Mouse (Mus musculus): ENCODE data around the gene Elf5. TPM values are rescaled to one million over a fixed set of nuclear protein-coding genes. Genes with fewer than 3 reads are reported as not detected.
A peak's percentile ranks its signal among the peaks of the same experiment; 100 is the strongest.

Gene Elf5
- total RNA-seq, 1 experiment from 2014 or later = not detected

DNA sequence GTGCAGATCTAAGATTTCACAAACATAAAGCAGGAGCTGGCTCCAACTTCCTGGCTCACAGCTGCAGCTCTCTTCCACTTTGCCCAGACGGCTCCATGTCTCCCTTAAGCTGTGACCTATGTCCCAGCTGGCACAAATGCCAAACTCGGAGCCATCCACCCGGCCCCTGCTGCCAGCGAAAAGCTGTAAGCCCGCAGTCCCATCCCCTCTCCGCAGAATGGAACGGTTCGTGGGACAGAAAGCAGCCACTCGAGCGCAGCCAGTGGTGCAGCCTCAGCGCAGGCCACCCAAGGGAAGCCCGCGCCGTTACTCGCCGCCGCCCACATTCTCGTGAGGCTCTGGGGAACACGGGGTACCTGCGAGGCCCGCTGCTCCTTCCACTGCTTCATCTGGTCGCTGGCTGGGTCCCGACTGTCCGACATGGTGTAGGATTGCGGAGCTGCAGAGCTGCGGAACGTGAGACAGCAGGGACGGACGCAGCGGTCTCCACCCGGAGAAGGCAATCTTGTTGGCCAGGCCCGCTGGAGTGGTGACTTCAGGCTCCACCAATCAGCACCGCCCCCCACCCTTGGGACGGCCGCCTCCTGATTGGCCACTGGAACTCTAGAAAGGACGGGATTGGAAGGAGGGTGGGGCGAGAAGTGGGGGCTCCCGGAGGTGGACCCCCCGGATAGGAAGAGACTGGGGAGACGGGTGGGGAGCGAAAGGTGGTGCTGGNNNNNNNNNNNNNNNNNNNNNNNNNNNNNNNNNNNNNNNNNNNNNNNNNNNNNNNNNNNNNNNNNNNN lies 73.3 kb downstream of the Elf5 start, which contains the start of gene Cat:
TSS of gene Cat (minus strand) at position 544 of the 785 bp plus-strand sequence.
- peak; percentile 95 to 96 for ATAC-seq (replicated peaks in 1 of 2; ENCODE audit: insufficient read depth in 1 of 2, low FRiP score in 2 of 2, low TSS enrichment in 1 of 2, low read depth in 1 of 2, poor library complexity in 2 of 2, severe bottlenecking in 2 of 2)

DNA sequence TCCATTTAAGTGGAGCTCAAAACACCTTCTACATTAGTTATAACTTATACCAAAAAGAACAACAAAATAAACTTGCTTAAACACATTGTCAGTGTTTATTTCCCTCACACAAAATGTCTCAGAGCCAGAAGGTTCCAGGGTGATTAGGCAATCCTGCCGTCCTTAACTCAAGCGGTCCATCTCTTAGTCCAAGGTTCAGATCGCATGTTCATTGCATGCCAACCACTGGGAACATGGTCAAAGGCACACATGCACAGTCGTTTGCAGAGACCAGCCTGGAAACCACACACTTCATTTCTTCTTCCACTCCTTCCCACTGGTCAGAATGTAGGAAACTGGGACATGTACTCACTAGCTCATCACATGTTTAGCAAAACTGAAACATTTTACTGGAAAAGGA lies 81.0 kb downstream of the Elf5 start:
- ATAC-seq (replicated peaks in 1 of 2; ENCODE audit: insufficient read depth in 1 of 2, low FRiP score in 2 of 2, low TSS enrichment in 1 of 2, low read depth in 1 of 2, poor library complexity in 2 of 2, severe bottlenecking in 2 of 2) = no peak

DNA sequence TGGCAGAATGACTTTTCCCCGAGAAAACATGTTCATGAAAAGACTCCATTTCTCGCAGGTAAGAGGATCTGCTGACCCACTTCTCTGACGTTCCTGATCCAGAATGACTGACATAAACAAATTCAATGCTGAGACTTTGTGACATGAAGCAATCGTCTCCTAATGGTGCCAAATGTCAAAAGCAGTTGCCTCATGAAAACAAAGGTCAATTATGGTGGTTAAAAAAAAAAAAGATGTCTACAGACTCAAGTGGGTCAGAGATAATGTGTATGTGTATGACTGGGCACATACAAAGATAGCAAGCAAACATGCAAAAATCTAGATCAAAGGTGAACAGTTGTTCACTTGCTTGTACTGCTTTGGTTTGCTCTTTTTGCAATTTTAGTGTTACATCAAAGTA lies 82.3 kb downstream of the Elf5 start:
- no peak for ATAC-seq (replicated peaks in 1 of 2; ENCODE audit: insufficient read depth in 1 of 2, low FRiP score in 2 of 2, low TSS enrichment in 1 of 2, low read depth in 1 of 2, poor library complexity in 2 of 2, severe bottlenecking in 2 of 2)

DNA sequence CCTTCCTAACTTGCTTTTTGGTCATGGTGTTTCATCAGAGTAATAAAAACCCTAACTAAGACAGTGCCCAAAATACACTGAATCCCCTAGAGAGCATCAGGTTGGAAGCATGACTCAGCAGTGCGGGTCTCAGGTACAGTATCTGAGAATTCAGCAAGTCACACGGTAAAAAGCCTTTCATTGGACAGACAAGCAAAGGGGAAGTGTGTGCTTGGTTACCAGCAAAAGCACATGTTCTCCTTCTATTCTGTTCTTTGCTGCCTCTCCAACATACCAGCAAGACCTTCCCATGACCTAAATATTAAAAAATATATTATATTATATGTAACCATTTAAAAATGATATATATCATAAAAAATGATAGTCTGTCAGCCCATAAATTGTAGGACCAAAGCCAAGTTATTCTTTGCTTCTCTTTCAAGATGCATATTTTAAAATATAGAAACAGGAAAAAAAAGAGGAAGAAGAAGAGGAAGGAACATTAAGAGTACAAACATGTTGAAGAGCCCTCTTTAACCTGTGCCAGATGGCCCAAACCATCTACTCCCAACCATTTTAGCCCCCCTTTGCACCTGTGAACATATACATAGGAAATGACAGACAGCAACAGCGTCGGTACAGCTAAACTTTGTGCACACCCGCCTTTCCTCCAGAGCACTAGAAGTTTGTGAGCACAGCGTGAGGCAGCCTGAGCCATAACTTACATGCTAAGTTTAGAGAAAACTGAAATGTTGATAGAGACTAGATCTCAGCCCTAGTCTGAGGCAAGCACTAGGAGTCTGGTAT lies 84.3 kb downstream of the Elf5 start:
- peak; percentile 39 to 65; a peak in 3 of 4 replicates for ATAC-seq (replicated peaks in 1 of 2; ENCODE audit: insufficient read depth in 1 of 2, low FRiP score in 2 of 2, low TSS enrichment in 1 of 2, low read depth in 1 of 2, poor library complexity in 2 of 2, severe bottlenecking in 2 of 2)

Other genes with a start within 250 kb of the Elf5 start
- gene Ehf, start 108.4 kb upstream of the Elf5 start, total RNA-seq (2017) = 0.65 TPM in 1 of 2 replicates, not detected in the other
- gene Cat, start 73.5 kb downstream of the Elf5 start, total RNA-seq (2017) = 48.7 and 50.4 TPM in 2 replicates
- gene Abtb2, start 154.6 kb downstream of the Elf5 start, total RNA-seq (2017) = 2.5 and 4.1 TPM in 2 replicates

Data from hematopoietic stem cell, adult 5-6 weeks (primary cell).